ENCODE assay signal across 9 mouse cellular contexts in the genomic region with DNA sequence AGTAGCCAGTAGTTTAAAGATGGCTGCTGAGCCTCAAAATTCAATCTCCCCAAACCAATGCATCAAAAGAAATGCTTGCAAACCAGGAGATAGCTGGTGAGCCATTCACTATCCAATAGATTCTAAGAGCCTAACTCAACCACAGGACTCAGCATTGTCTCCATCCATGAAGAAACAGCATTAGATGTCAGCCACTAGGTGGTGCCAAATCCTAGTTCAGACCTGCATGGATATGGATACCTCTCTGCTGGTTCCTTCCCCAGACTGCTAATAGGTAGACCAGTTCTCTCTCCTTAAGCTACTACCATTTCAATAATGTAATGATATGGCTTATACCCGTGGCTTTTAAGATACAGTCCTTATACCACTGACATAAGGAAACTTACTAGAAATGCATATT.
DNase-seq lines count a peak whose midpoint lies in the region; ATAC-seq and TF ChIP-seq lines count a peak whose summit lies in the region.
"Had no signal": no experiment of that assay in that cellular context is flagged by ENCODE, and none has a peak within 500 bp of the region (broad histone marks: within the 10 kb centered on the region; RNA-seq: fewer than 3 reads in every experiment).

No protein-coding gene starts in this region.

- H3K79me2 ChIP-seq in CH12.LX (replicated peaks; ENCODE audit: control insufficient read depth, extremely low read depth, insufficient read depth, poor library complexity, severe bottlenecking): no peaks in the 10 kb centered on the region

- TF ChIP-seq RAD21 in CH12.LX (IDR thresholded peaks at IDR 0.05; ENCODE audit: low read depth, low read length): peak; percentile 93

- no peaks in the 10 kb centered on the region for H3K36me3 ChIP-seq in CH12.LX (replicated peaks in 1 of 2; ENCODE audit: control insufficient read depth in 1 of 2, insufficient read depth in 1 of 2, low read length in 1 of 2)
- H3K36me3 ChIP-seq in heart, embryonic 12.5 days: 0 out of 2 replicates have a peak, but pooled peaks cover 4% of the 10 kb centered on the region
- no peaks in the 10 kb centered on the region for H3K36me3 ChIP-seq in kidney, postnatal 0 days (ENCODE audit: insufficient read depth, low read length)
- no peaks in the 10 kb centered on the region for H3K36me3 ChIP-seq in liver, embryonic 12.5 days

- H3K4me1 ChIP-seq in CH12.LX (ENCODE audit: control insufficient read depth in 1 of 2, insufficient read depth in 2 of 2): no peaks in the 10 kb centered on the region
- H3K4me1 ChIP-seq in heart, embryonic 12.5 days (replicated peaks): peaks cover 48% of the 10 kb centered on the region
- no peaks in the 10 kb centered on the region for H3K4me1 ChIP-seq in kidney, postnatal 0 days (replicated peaks; ENCODE audit: insufficient read depth, low read length)
- no peaks in the 10 kb centered on the region for H3K4me1 ChIP-seq in liver, embryonic 12.5 days

- ATAC-seq in heart, embryonic 12.5 days (ENCODE audit: insufficient number of reproducible peaks, low FRiP score): peak; percentile 54; the same call in 1 of the 2 replicates
- peak; percentile 85 for ATAC-seq in kidney, postnatal 0 days (replicated peaks; ENCODE audit: low FRiP score, low read depth)
- 0 out of 2 replicates have a peak, but pooled peaks have one; percentile 30 for ATAC-seq in liver, embryonic 12.5 days
- peak; percentile 77 for ATAC-seq in neutrophil, adult 5-6 weeks (ENCODE audit: extremely low read depth, insufficient number of reproducible peaks, low FRiP score, poor library complexity, severe bottlenecking)

- H3K9ac ChIP-seq in CH12.LX (ENCODE audit: insufficient read depth, low read depth): no peak overlapping the region
- no peak overlapping the region for H3K9ac ChIP-seq in heart, embryonic 12.5 days
- no peak overlapping the region for H3K9ac ChIP-seq in kidney, postnatal 0 days (ENCODE audit: low read depth, low read length)
- no peak overlapping the region for H3K9ac ChIP-seq in liver, embryonic 12.5 days
- H3K9ac ChIP-seq: heart, embryonic 13.5 days had no signal

- peaks cover 13% of the 10 kb centered on the region for H3K27me3 ChIP-seq in CH12.LX (replicated peaks)
- no peaks in the 10 kb centered on the region for H3K27me3 ChIP-seq in heart, embryonic 12.5 days (replicated peaks)
- no peaks in the 10 kb centered on the region for H3K27me3 ChIP-seq in kidney, postnatal 0 days (ENCODE audit: insufficient read depth, low read length)
- H3K27me3 ChIP-seq in liver, embryonic 12.5 days (replicated peaks): no peaks in the 10 kb centered on the region
- H3K27me3 ChIP-seq: heart, embryonic 13.5 days had no signal

- dilution Hi-C loops in CH12.LX (cut with MboI; ENCODE audit: extremely low pct_ligation_motif_present, extremely low pct_unique_long_range_greater_than_20kb, low sequenced_read_pairs): no loop called here

- TF ChIP-seq CTCF in CH12.LX (conservative IDR thresholded peaks at IDR 0.05 in 1 of 2, IDR thresholded peaks at IDR 0.05 in 1 of 2; ENCODE audit: low read depth in 2 of 2, low read length in 2 of 2): peak; percentile 86 to 96
- peak; percentile 96 for TF ChIP-seq CTCF in kidney, postnatal 0 days (IDR thresholded peaks at IDR 0.05; ENCODE audit: low read depth)

- no peak overlapping the region for H3K4me2 ChIP-seq in CH12.LX (ENCODE audit: insufficient read depth, low read depth, poor library complexity, severe bottlenecking)
- H3K4me2 ChIP-seq in heart, embryonic 12.5 days: no peak overlapping the region
- no peak overlapping the region for H3K4me2 ChIP-seq in kidney, postnatal 0 days (ENCODE audit: low read length)
- no peak overlapping the region for H3K4me2 ChIP-seq in liver, embryonic 12.5 days
- H3K4me2 ChIP-seq: heart, embryonic 13.5 days had no signal

- peak; percentile 81 for DNase-seq in CH12.LX (ENCODE audit: extremely low read depth)
- peak; percentile 62 to 89 for DNase-seq in adrenal gland, adult (ENCODE audit: inconsistent age in 2 of 2, low spot score in 1 of 2)
- DNase-seq in embryo, embryonic 10.5 days (ENCODE audit: low spot score): peak; percentile 85
- DNase-seq in kidney, postnatal 0 days (ENCODE audit: low spot score): peak; percentile 91
- peak; percentile 65 for DNase-seq in thymus, postnatal 25 days

- in situ Hi-C loops in CH12.LX (cut with MboI; ENCODE audit: low pct_ligation_motif_present, low pct_unique_long_range_greater_than_20kb, low sequenced_read_pairs): loop anchor here (5.0 kb wide), 2 partner anchors 133 to 373 kb away; no protein-coding TSS in a partner anchor

- no peak overlapping the region for H3K27ac ChIP-seq in CH12.LX (ENCODE audit: insufficient read depth, low read depth)
- no peak overlapping the region for H3K27ac ChIP-seq in heart, embryonic 12.5 days (ENCODE audit: poor library complexity, severe bottlenecking)
- no peak overlapping the region for H3K27ac ChIP-seq in kidney, postnatal 0 days
- H3K27ac ChIP-seq in liver, embryonic 12.5 days: no peak overlapping the region

- no peaks in the 10 kb centered on the region for H3K9me3 ChIP-seq in CH12.LX (replicated peaks; ENCODE audit: low read length)
- no peaks in the 10 kb centered on the region for H3K9me3 ChIP-seq in heart, embryonic 12.5 days (replicated peaks)
- H3K9me3 ChIP-seq in kidney, postnatal 0 days (replicated peaks; ENCODE audit: low read length): no peaks in the 10 kb centered on the region
- no peaks in the 10 kb centered on the region for H3K9me3 ChIP-seq in liver, embryonic 12.5 days (replicated peaks)
- H3K9me3 ChIP-seq: heart, embryonic 13.5 days had no signal

- no peak overlapping the region for H3K4me3 ChIP-seq in CH12.LX (replicated peaks in 1 of 3; ENCODE audit: low read depth in 2 of 3, low read length in 2 of 3, poor library complexity in 1 of 3)
- H3K4me3 ChIP-seq in heart, embryonic 12.5 days: no peak overlapping the region
- H3K4me3 ChIP-seq in kidney, postnatal 0 days (replicated peaks; ENCODE audit: low read depth, low read length): no peak overlapping the region
- no peak overlapping the region for H3K4me3 ChIP-seq in liver, embryonic 12.5 days
- H3K4me3 ChIP-seq: heart, embryonic 13.5 days had no signal

- no peak for TF ChIP-seq POLR2A in CH12.LX (IDR thresholded peaks at IDR 0.05; ENCODE audit: low read depth, low read length)

- TF ChIP-seq EP300 in CH12.LX (IDR thresholded peaks at IDR 0.05; ENCODE audit: low read length): no peak

- 24% methylated on average over 1 of the region's 1 CpGs for WGBS in heart, embryonic 12.5 days
- WGBS in kidney, postnatal 0 days: 59% methylated on average over 1 of the region's 1 CpGs
- 20% methylated on average over 1 of the region's 1 CpGs for WGBS in liver, embryonic 12.5 days (ENCODE audit: insufficient replicate concordance)

TF ChIP-seq in CH12.LX, 34 proteins besides CTCF, POLR2A, EP300 and RAD21:
- TF ChIP-seq BHLHE40 (IDR thresholded peaks at IDR 0.05; ENCODE audit: low read depth, low read length) (no peak), ZC3H11A (IDR thresholded peaks at IDR 0.05; ENCODE audit: low read depth, low read length) (peak; percentile 71; the same call in 1 of the 2 replicates), TBP (conservative IDR thresholded peaks at IDR 0.05; ENCODE audit: low read depth, low read length) (no peak), MXI1 (IDR thresholded peaks at IDR 0.05; ENCODE audit: low read depth, low read length) (no peak), GABPA (IDR thresholded peaks at IDR 0.05; ENCODE audit: insufficient replicate concordance, low read depth, low read length) (no peak), SMC3 (IDR thresholded peaks at IDR 0.05; ENCODE audit: low read depth, low read length) (peak; percentile 94)

Comparison
In these comparisons a context has a peak if more than half of its experiments do, and no peak if none do; other contexts are left out.
1. ATAC-seq: peak in every context shown above with its lines; median percentile 85 in kidney, postnatal 0 days; 77 in neutrophil, adult 5-6 weeks; 54 in heart, embryonic 12.5 days; 30 in liver, embryonic 12.5 days.